Mouse (Mus musculus) liver, embryonic 14.5 days (tissue): ENCODE results near the gene Lrrfip2.

Experiments
- CTCF ChIP-seq: IDR thresholded peaks from 2 replicates; pipeline ENCODE4 v1.5.1; 2016; ENCODE audit warnings: antibody characterized with exemption, low read depth, control low read depth
- EP300 ChIP-seq: IDR thresholded peaks from 2 replicates; pipeline ENCODE4 v1.6.1; 2016; ENCODE audit warnings: antibody characterized with exemption, low read depth

DNA sequence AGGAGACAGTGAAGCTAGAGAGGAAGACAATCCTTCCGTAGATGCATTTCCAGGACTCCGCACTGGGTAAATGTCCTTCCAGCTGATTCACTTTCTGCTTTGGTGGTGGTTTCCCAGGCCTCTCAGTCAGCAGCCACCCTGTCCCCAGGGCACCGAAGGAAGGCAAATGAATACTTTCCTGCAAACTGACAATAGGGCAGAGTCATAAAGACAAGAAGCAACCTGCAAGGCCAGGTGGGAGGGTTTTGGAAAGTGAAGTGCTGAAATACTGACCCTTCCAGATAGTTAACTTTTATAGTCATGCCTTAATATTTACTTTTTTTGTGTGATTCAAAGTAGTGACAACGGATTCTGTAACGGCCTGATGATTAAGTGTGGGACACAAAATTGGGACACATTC is 13.5 kb upstream of the Lrrfip2 start:
- no peak for TF ChIP-seq CTCF
- no peak for TF ChIP-seq EP300
